Mouse (Mus musculus): ENCODE data around the gene Slc25a34. TPM values are rescaled to one million over a fixed set of nuclear protein-coding genes. Genes with fewer than 3 reads are reported as not detected.

The Slc25a34 gene
- polyA plus RNA-seq, 1 experiment from 2014 or later, result not detected

Other genes starting within 250 kb of the Slc25a34 start
- 0.46 and 0.51 TPM in 2 replicates for gene Clcnka, start 225.1 kb downstream of the Slc25a34 start, polyA plus RNA-seq (2016; fragmentation: Nextera tagmentation; extraction: Ambion mirVana)
- not detected in 2 replicates for gene Clcnkb, start 207.8 kb downstream of the Slc25a34 start, polyA plus RNA-seq (2016; fragmentation: Nextera tagmentation; extraction: Ambion mirVana)
- 0.08 TPM in 1 of 2 replicates, not detected in the other for gene Hspb7, start 203.0 kb downstream of the Slc25a34 start, polyA plus RNA-seq (2016; fragmentation: Nextera tagmentation; extraction: Ambion mirVana)
- not detected in 2 replicates for gene Srarp, start 187.7 kb downstream of the Slc25a34 start, polyA plus RNA-seq (2016; fragmentation: Nextera tagmentation; extraction: Ambion mirVana)
- 59.0 and 61.1 TPM in 2 replicates for gene Zbtb17, start 179.2 kb downstream of the Slc25a34 start, polyA plus RNA-seq (2016; fragmentation: Nextera tagmentation; extraction: Ambion mirVana)
- gene Spen, start 85.2 kb downstream of the Slc25a34 start, polyA plus RNA-seq (2016; fragmentation: Nextera tagmentation; extraction: Ambion mirVana), result 14.1 and 16.6 TPM in 2 replicates
- gene Fblim1, start 17.7 kb downstream of the Slc25a34 start, polyA plus RNA-seq (2016; fragmentation: Nextera tagmentation; extraction: Ambion mirVana), result 65.4 and 78.9 TPM in 2 replicates
- 0.80 and 0.87 TPM in 2 replicates for gene Tmem82, start 5.2 kb downstream of the Slc25a34 start, polyA plus RNA-seq (2016; fragmentation: Nextera tagmentation; extraction: Ambion mirVana)
- gene Plekhm2, start 41.1 kb upstream of the Slc25a34 start, polyA plus RNA-seq (2016; fragmentation: Nextera tagmentation; extraction: Ambion mirVana), result 7.4 and 8.3 TPM in 2 replicates
- 1.8 TPM in 1 of 2 replicates, not detected in the other for gene Rsc1a1, start 61.8 kb upstream of the Slc25a34 start, polyA plus RNA-seq (2016; fragmentation: Nextera tagmentation; extraction: Ambion mirVana)
- 31.1 and 32.2 TPM in 2 replicates for gene Ddi2, start 99.6 kb upstream of the Slc25a34 start, polyA plus RNA-seq (2016; fragmentation: Nextera tagmentation; extraction: Ambion mirVana)
- gene Agmat, start 122.9 kb upstream of the Slc25a34 start, polyA plus RNA-seq (2016; fragmentation: Nextera tagmentation; extraction: Ambion mirVana), result not detected in 2 replicates
- gene Dnajc16, start 167.1 kb upstream of the Slc25a34 start, polyA plus RNA-seq (2016; fragmentation: Nextera tagmentation; extraction: Ambion mirVana), result 3.4 and 4.0 TPM in 2 replicates
- gene Casp9, start 169.8 kb upstream of the Slc25a34 start, polyA plus RNA-seq (2016; fragmentation: Nextera tagmentation; extraction: Ambion mirVana), result 18.7 and 22.6 TPM in 2 replicates
- gene Cela2a, start 202.3 kb upstream of the Slc25a34 start, polyA plus RNA-seq (2016; fragmentation: Nextera tagmentation; extraction: Ambion mirVana), result not detected in 2 replicates
- gene Ctrc, start 222.5 kb upstream of the Slc25a34 start, polyA plus RNA-seq (2016; fragmentation: Nextera tagmentation; extraction: Ambion mirVana), result not detected in 2 replicates

Measured in limb, embryonic 12.5 days (tissue).